Mouse (Mus musculus) Patski (cell line): ENCODE measurements at regions not wholly inside any gene's neighbourhood (a gene's known extent, or its start where the extent isn't known, plus 50 kb on each side); places are given as distances from the start of the nearest gene placed in this dataset.

Experiments used
- ATAC-seq: fragments of 100-300 bp; one replicate; pipeline ENCODE4 v1.8.0; 2021
- CTCF ChIA-PET: fragments of 350-600 bp; sonication (Branson Sonifier 250); formaldehyde crosslinking; loops from one replicate; lab custom pipeline; 2022; ENCODE audit warnings: inconsistent platforms; lab: Charles Lee
- POLR2A ChIA-PET: fragments of 350-600 bp; sonication (Branson Sonifier 250); formaldehyde crosslinking; loops from one replicate; lab custom pipeline; 2022; ENCODE audit warnings: antibody characterized with exemption, inconsistent platforms; lab: Charles Lee
- DNase-seq: peaks from one replicate; pipeline ENCODE4 v3.0.0-alpha.2; 2011; ENCODE audit warnings: low read depth, low spot score
- H3K27me3 ChIP-seq: fragments of 371-371 bp; one replicate; pipeline ENCODE4 v1.5.1; 2021
- CTCF ChIP-seq: fragments of 100-300 bp; IDR thresholded peaks from one replicate; pipeline ENCODE4 v1.5.1; 2021
- in situ Hi-C: fragments of 300-500 bp; cut with MboI; formaldehyde crosslinking; loops from 3 replicates; pipeline ENCODE4 v1.11.1; 2018; ENCODE audit warnings: low pct_unique_long_range_greater_than_20kb, mixed read lengths

DNA sequence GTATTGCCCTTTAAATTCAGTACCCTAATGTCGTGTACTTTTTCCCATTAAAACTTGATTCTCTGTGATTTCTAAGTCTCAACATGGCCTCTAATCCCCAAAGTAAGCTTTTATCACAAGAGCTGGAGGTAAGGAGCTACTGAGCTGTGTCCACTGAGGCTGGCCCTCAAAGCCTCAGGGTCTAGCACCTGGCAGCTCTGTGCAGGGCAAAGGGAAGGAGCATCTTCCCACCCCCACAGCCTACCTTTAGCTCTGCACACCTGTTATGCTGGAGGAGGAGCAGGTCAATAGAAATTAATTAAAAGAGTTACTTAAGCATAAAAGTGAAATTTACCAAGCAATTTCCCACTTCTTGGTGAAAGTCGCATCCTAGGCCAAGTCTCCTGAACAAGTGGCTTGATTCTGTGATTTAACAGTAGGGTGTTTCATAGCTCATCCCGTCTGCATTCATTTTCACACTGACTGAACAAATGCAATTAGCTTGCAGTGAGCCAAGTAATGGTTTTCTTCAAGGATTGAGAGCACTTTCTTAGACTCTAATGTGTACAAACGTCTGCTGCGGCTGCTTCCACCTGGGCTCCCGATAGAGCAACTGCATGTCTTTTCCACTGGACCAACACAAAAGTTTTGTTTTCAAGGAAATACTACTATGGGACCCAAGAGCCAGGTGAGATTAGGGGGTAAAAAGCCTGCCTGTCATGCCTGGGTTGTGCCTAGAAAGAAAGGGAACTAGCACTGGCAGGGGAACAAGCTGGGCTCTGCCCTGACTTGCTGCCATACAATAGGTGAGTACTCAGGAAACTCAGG, 50.6 kb upstream of the Dap start:
- no peak for DNase-seq
- ChIA-PET POLR2A (no interaction called here), CTCF (no interaction called here)
- in situ Hi-C loops: no loop called here
- no peaks in the 10 kb centered on the region for H3K27me3 ChIP-seq
- ATAC-seq: no peak
- no peak for TF ChIP-seq CTCF
